Mouse (Mus musculus): Measurements from ENCODE around the gene Fxyd3.

Gene Fxyd3

GRCm38 (mm10) chr7:31052251-31052635 is 24.3 kb downstream of the Fxyd3 start:
- in situ Hi-C loops (cut with MboI; ENCODE audit: unreplicated experiment in 2 of 2): loop anchor here in 1 of 2 experiments (5.0 kb wide), 1 partner anchor 55 kb away; no protein-coding TSS in a partner anchor

DNA sequence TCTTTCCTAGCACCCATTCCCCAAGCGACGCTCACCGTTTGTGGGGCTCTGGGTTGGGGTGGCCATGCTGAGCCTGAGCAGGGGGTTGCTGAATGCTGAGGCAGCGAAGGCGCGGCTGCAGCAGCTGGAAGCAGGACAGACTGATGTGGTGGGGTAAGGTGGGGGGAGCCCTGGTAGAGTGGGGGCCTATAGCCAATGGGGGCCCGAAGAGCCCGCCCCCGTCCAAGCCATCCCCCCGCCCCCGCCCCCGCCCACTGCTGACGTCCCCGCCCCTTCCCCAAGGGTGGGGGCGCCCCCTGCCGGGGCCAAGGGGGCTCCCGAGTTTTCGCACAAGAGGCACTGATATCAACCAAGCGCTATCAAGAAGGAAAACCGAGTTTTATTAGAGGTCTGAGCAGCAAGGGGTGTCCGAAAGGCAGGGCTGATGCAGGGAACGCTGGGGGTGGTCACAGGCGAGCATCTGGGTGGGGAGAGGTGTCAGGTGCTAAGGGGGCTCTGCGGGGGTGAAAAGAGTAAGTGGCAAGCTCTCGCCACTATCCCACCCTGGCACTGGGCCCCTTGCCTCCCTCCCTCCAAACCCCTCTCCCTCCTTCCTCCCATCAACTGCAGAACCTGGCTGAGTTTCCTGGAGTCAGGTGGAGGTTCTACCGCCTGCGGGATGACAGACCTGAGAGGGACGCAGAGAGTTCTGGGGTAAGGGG is 25.0 kb downstream of the Fxyd3 start, which contains the start of gene Fxyd7:
Gene Fxyd7 (minus strand): TSS at position 147 of the 701 bp plus-strand sequence.
- in situ Hi-C loops (cut with MboI; ENCODE audit: unreplicated experiment in 2 of 2): loop anchor here in 1 of 2 experiments (5.0 kb wide), 1 partner anchor 54 kb away; no protein-coding TSS in a partner anchor

- in situ Hi-C loops (cut with MboI; ENCODE audit: unreplicated experiment in 2 of 2): loop anchor here in 1 of 2 experiments (5.0 kb wide), 1 partner anchor 54 kb away; no protein-coding TSS in a partner anchor
Measured at GRCm38 (mm10) chr7:31050921-31051320, 25.6 kb downstream of the Fxyd3 start.

GRCm38 (mm10) chr7:31050487-31050886 is 26.0 kb downstream of the Fxyd3 start:
- in situ Hi-C loops (cut with MboI; ENCODE audit: unreplicated experiment in 2 of 2): loop anchor here in 1 of 2 experiments (5.0 kb wide), 1 partner anchor 53 kb away; no protein-coding TSS in a partner anchor

GRCm38 (mm10) chr7:31049846-31050281 is 26.6 kb downstream of the Fxyd3 start:
- in situ Hi-C loops (cut with MboI; ENCODE audit: unreplicated experiment in 2 of 2): loop anchor here in 1 of 2 experiments (5.0 kb wide), 1 partner anchor 53 kb away; no protein-coding TSS in a partner anchor

- in situ Hi-C loops (cut with MboI; ENCODE audit: unreplicated experiment in 2 of 2): no loop called here
Measured at GRCm38 (mm10) chr7:31049135-31049845, 27.2 kb downstream of the Fxyd3 start.

DNA sequence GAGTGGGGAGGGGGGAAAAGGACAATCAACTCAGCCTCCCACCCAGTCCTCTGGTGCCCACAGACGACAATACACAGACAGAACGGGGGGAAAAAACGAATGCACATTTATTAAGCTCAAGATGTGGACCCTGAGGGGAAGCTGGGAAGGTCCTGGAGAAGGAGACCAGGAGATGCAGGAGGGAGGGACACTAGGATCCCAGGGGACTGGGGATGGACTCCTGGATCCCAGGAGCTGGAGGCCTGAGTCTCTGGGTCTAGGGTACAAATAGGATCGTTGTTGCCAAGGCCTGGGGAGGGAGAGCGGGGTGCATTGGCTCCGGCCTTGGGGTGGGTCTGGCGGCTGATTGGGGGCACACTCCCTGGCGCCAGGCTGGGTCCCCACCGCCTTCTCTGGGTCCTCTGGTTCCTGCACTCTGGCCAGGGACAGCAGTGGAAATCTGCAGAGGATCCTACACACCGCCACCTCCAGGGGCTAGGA is 34.0 kb downstream of the Fxyd3 start, which contains the start of gene Fxyd5:
Gene Fxyd5 (minus strand): TSS at position 51 of the 480 bp plus-strand sequence.
- in situ Hi-C loops (cut with MboI; ENCODE audit: unreplicated experiment in 2 of 2): loop anchor here in 1 of 2 experiments (5.0 kb wide), 1 partner anchor 55 kb away; no protein-coding TSS in a partner anchor

DNA sequence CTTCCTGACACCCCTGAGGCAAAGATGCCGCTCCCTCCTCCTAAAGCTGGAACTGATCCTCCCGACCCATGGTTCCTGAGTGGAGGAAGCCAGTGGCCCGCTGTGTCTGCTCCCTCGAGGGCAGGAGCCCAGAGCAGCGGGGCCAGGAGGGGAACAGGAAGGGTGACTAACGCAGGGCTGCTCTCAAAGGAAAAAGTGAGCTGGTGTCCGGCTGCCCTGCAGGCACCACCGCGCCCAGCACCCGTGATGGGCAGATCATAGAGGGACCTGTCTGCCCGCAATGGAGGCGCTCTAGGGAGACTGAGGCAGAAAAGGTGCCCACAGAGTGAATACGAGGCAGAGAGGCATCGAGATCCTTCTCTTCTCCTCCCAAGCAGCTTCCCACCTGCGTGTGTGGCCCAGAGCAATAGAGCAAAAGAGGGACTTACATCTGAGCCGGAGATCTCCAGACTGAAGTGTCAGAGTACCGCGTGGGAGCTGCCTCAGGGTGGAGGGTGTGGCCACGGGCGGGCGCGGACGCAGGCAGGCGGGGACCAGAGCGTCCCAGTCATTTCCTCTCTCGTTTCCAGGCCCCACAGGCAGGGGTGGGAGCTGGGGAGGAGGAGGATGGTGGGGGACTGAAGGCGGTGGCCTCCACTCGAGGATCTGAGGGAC is 34.7 kb downstream of the Fxyd3 start:
- in situ Hi-C loops (cut with MboI; ENCODE audit: unreplicated experiment in 2 of 2): loop anchor here in 1 of 2 experiments (5.0 kb wide), 1 partner anchor 54 kb away; no protein-coding TSS in a partner anchor

- in situ Hi-C loops (cut with MboI; ENCODE audit: unreplicated experiment in 2 of 2): loop anchor here in 1 of 2 experiments (5.0 kb wide), 1 partner anchor 54 kb away; no protein-coding TSS in a partner anchor
Measured at GRCm38 (mm10) chr7:31041023-31041407, 35.5 kb downstream of the Fxyd3 start.

DNA sequence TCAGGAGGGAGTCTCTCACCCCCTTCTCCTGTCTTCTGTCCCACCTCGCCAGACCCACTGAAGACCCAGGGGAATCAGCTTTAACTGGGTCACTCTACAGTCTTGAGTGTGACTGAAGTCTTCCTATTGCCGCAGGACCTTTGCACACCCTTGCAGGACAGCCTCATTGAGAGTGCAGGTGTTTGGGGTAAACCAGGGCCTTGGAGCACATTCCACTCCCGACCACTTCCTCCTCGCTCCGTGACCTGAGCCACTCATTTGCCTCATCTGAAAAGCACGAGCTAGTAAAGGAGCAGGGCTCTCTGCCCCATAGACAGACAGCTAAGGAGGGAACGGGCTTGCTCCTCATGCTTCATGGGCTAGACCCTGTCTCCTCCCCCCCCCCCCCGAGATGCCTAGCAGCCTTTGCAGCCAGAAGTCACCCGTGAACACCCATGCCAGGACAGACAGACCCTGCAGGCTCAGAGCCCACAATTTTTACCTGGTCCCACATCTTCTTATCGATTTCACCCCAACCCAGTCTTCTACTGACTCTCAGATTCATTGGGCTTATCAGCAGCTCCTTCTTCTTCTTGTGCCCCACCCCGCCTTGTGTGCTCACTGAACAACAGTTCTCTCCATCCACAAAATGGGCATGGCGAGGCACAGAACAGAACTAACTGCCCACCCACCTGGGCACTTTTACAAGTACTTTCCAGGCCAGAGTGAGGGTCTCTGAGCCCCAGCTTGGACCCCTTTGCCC is 36.1 kb downstream of the Fxyd3 start:
- in situ Hi-C loops (cut with MboI; ENCODE audit: unreplicated experiment in 2 of 2): loop anchor here in 1 of 2 experiments (5.0 kb wide), 1 partner anchor 53 kb away; no protein-coding TSS in a partner anchor

DNA sequence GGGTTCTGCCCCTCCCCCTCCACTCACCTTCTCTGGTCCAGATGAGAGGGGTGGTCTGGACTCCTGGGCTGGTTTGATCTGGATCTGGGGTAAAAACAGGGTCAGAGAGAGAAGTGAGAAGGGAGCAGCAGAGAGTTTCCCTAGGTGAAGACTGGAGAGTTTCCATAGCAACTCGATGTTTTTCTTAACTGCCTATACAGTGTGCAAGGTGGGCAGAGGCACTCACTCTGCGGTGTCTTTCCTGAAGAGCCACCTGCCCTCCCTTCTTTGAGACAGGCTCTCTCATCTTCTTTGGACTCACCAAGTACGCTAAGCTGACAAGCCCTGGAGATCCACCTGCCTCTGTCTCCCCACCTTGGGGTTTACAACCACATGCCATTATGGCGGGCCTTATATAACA is 37.5 kb downstream of the Fxyd3 start:
- in situ Hi-C loops (cut with MboI; ENCODE audit: unreplicated experiment in 2 of 2): no loop called here

DNA sequence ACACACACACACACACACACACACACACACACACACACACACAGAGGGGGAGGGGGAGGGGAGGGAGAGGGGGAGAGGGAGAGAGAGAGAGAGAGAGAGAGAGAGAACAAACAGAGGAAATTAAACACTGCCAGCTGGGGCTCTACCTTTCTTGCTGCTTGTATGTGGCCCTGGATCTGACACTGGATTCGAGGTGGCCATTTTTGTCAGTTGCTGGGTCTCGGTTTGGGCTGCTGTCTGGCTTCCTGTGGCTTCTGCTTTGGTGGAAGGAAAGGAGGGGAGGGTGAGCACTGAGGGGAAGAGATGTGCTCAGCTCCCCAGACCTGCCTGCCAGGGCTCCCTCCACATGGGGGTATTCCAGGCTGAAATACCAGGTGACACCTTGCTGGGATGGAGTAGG is 38.8 kb downstream of the Fxyd3 start:
- in situ Hi-C loops (cut with MboI; ENCODE audit: unreplicated experiment in 2 of 2): no loop called here

DNA sequence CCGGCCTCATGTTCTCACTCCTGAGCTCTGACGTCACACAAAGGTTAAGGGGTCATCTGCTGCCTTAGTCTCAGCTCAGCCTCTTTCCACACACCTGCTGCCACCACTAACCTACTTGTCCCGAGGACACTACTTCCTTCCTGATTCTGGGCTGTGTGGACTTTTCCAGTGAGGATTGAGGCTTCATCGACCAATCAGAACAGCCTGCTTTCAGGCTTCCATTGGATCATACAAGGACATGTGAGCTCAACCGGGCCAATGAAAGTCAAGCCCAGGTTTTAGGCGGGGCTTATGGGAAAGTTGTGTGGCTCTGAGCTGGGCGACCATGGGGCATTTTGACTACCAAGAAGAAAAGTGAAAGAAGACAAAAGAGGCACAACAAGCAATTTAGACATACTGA is 39.6 kb downstream of the Fxyd3 start:
- in situ Hi-C loops (cut with MboI; ENCODE audit: unreplicated experiment in 2 of 2): no loop called here

- in situ Hi-C loops (cut with MboI; ENCODE audit: unreplicated experiment in 2 of 2): no loop called here
Measured at GRCm38 (mm10) chr7:31035291-31035690, 41.2 kb downstream of the Fxyd3 start.

DNA sequence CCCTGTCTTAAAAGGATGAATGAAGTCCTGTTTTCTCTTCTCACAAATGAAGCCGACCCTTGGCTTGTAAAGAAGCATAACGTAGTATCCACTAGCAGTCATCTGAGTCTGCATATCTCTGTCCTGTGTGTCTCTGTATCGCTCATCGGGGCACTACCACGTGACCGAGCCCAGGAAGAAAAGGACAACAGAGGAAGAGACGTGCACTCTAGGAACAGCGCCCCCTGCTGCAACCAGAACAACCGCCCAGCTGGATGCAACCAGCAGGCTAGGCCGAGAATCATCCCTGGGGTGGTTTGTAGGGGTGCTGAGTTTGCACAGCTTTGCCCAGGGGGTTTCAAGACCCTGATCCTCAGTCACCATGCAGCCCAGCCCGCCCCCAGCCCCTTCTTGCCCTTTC is 41.7 kb downstream of the Fxyd3 start:
- in situ Hi-C loops (cut with MboI; ENCODE audit: unreplicated experiment in 2 of 2): no loop called here

- in situ Hi-C loops (cut with MboI; ENCODE audit: unreplicated experiment in 2 of 2): no loop called here
Measured at GRCm38 (mm10) chr7:31033409-31034165, 42.9 kb downstream of the Fxyd3 start.

- in situ Hi-C loops (cut with MboI; ENCODE audit: unreplicated experiment in 2 of 2): no loop called here
Measured at GRCm38 (mm10) chr7:31031731-31032130, 44.8 kb downstream of the Fxyd3 start.

- in situ Hi-C loops (cut with MboI; ENCODE audit: unreplicated experiment in 2 of 2): no loop called here
Measured at GRCm38 (mm10) chr7:31030717-31031116, 45.8 kb downstream of the Fxyd3 start.

DNA sequence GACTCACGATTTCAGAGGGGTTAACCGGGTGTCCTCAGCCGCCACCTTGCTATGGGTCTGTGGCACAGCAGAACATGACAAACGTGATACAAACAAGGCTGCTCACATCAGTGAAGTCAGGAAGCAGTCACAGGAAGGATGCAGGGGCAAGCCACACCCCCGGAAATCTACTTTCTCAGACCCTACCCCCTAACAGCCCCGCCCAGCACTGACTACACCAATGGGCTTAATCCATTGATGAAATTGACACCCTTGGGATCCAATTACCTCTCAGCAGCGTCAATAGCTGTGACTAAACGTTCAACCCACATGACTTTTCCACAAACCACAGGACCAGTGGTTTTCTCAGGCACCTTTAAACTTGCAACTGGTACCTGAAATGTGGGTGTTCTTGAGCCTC is 47.9 kb downstream of the Fxyd3 start:
- in situ Hi-C loops (cut with MboI; ENCODE audit: unreplicated experiment in 2 of 2): no loop called here

All from v-Abl transformed pro-B cells (cell line).